Mouse (Mus musculus) CH12.LX (cell line): ENCODE results near the gene Otoa. TPM values are rescaled to one million over a fixed set of nuclear protein-coding genes. Genes with fewer than 3 reads are reported as not detected.

Experiments used
- DNase-seq: peaks from one replicate; pipeline ENCODE4 v3.0.0-alpha.2; 2013; ENCODE audit errors: extremely low read depth
- H3K27ac ChIP-seq: 2 replicates; pipeline ENCODE4 v1.5.1; 2012; ENCODE audit warnings: low read depth, mild to moderate bottlenecking, control low read depth, moderate library complexity; ENCODE audit not compliant: insufficient read depth
- H3K27me3 ChIP-seq: replicated peaks from 2 replicates; pipeline ENCODE3; 2012; ENCODE audit warnings: inconsistent platforms
- H3K36me3 ChIP-seq, 2 experiments: replicated peaks in 1 of 2; 2 replicates each; pipeline versions ENCODE3 to v1.6.1; 2012; ENCODE audit warnings: inconsistent platforms in 1 of 2, low read length in 1 of 2, mild to moderate bottlenecking in 1 of 2, mixed read lengths in 1 of 2, moderate library complexity in 1 of 2; ENCODE audit not compliant: control insufficient read depth in 1 of 2, insufficient read depth in 1 of 2
- H3K4me1 ChIP-seq, 2 experiments: 2 replicates each; pipeline ENCODE4 v1.6.1; 2012; ENCODE audit warnings: inconsistent platforms in 1 of 2, moderate library complexity in 1 of 2; ENCODE audit not compliant: insufficient read depth in 2 of 2, control insufficient read depth in 1 of 2
- H3K4me2 ChIP-seq: 2 replicates; pipeline ENCODE4 v1.6.1; 2012; ENCODE audit warnings: low read depth, mild to moderate bottlenecking, control low read depth; ENCODE audit not compliant: poor library complexity, insufficient read depth, severe bottlenecking
- H3K4me3 ChIP-seq, 3 experiments: fragments of 150-350 bp in 1 of 3; sonication (generic) in 1 of 3; replicated peaks in 1 of 3; 2 replicates each; pipeline versions ENCODE3 to v1.5.1; 2011 to 2012; ENCODE audit warnings: low read depth in 2 of 3, low read length in 2 of 3, mild to moderate bottlenecking in 2 of 3, moderate library complexity in 2 of 3, control low read depth in 1 of 3, improper control_type of control experiment in 1 of 3, inconsistent platforms in 1 of 3, mixed read lengths in 1 of 3; ENCODE audit not compliant: poor library complexity in 1 of 3
- H3K79me2 ChIP-seq: replicated peaks from 2 replicates; pipeline ENCODE4 v1.6.1; 2012; ENCODE audit warnings: mild to moderate bottlenecking, moderate library complexity; ENCODE audit not compliant: control insufficient read depth, poor library complexity, insufficient read depth, severe bottlenecking; ENCODE audit errors: extremely low read depth
- H3K9ac ChIP-seq: 2 replicates; pipeline ENCODE4 v1.6.1; 2012; ENCODE audit warnings: low read depth, mild to moderate bottlenecking, control low read depth, moderate library complexity; ENCODE audit not compliant: insufficient read depth
- H3K9me3 ChIP-seq: replicated peaks from 2 replicates; pipeline ENCODE3; 2012; ENCODE audit warnings: low read length, inconsistent platforms, mixed read lengths
- BHLHE40 ChIP-seq: IDR thresholded peaks from 2 replicates; pipeline ENCODE4 v1.6.1; 2011; ENCODE audit warnings: mild to moderate bottlenecking, low read depth, low read length, improper control_type of control experiment
- E2F4 ChIP-seq: IDR thresholded peaks from 2 replicates; pipeline ENCODE4 v1.6.1; 2011; ENCODE audit warnings: low read depth, low read length, improper control_type of control experiment; ENCODE audit not compliant: insufficient replicate concordance
- ELF1 ChIP-seq: IDR thresholded peaks from 2 replicates; pipeline ENCODE4 v1.6.1; 2014; ENCODE audit warnings: low read depth, mild to moderate bottlenecking, inconsistent platforms, low read length, improper control_type of control experiment
- GABPA ChIP-seq: IDR thresholded peaks from 2 replicates; pipeline ENCODE4 v1.6.1; 2012; ENCODE audit warnings: low read depth, low read length, improper control_type of control experiment, inconsistent platforms; ENCODE audit not compliant: insufficient replicate concordance
- IRF4 ChIP-seq: IDR thresholded peaks from 2 replicates; pipeline ENCODE4 v1.6.1; 2014; ENCODE audit warnings: low read depth, mild to moderate bottlenecking, inconsistent platforms, low read length, improper control_type of control experiment
- JUN ChIP-seq: IDR thresholded peaks from 2 replicates; pipeline ENCODE4 v1.6.1; 2011; ENCODE audit warnings: low read depth, mild to moderate bottlenecking, low read length, improper control_type of control experiment, moderate library complexity; ENCODE audit not compliant: insufficient read depth
- JUND ChIP-seq: conservative IDR thresholded peaks from 2 replicates; pipeline ENCODE4 v1.6.1; 2011; ENCODE audit warnings: low read depth, low read length, improper control_type of control experiment
- KAT2A ChIP-seq: IDR thresholded peaks from 2 replicates; pipeline ENCODE4 v1.6.1; 2012; ENCODE audit warnings: low read length, improper control_type of control experiment, inconsistent platforms; ENCODE audit not compliant: insufficient replicate concordance
- MAFK ChIP-seq: IDR thresholded peaks from 2 replicates; pipeline ENCODE4 v1.6.1; 2011; ENCODE audit warnings: low read length, improper control_type of control experiment; ENCODE audit not compliant: insufficient replicate concordance
- MAZ ChIP-seq: IDR thresholded peaks from 2 replicates; pipeline ENCODE4 v1.6.1; 2012; ENCODE audit warnings: low read depth, mild to moderate bottlenecking, inconsistent platforms, low read length, improper control_type of control experiment, moderate library complexity
- MEF2A ChIP-seq: IDR thresholded peaks from 2 replicates; pipeline ENCODE4 v1.6.1; 2014; ENCODE audit warnings: low read depth, mild to moderate bottlenecking, inconsistent platforms, low read length, improper control_type of control experiment, borderline replicate concordance
- MYC ChIP-seq: IDR thresholded peaks from 2 replicates; pipeline ENCODE4 v1.6.1; 2011; ENCODE audit warnings: low read depth, mild to moderate bottlenecking, improper control_type of control experiment, low read length
- NELFE ChIP-seq: IDR thresholded peaks from 2 replicates; pipeline ENCODE4 v1.6.1; 2011; ENCODE audit warnings: low read depth, low read length, improper control_type of control experiment
- NRF1 ChIP-seq: IDR thresholded peaks from 2 replicates; pipeline ENCODE4 v1.6.1; 2014; ENCODE audit warnings: low read depth, mild to moderate bottlenecking, inconsistent platforms, low read length, improper control_type of control experiment, moderate library complexity
- PAX5 ChIP-seq: IDR thresholded peaks from 2 replicates; pipeline ENCODE4 v1.6.1; 2012; ENCODE audit warnings: low read length, inconsistent platforms, mixed read lengths
- POLR2AphosphoS2 ChIP-seq: IDR thresholded peaks from 2 replicates; pipeline ENCODE4 v1.6.1; 2011; ENCODE audit warnings: low read depth, low read length, improper control_type of control experiment
- RAD21 ChIP-seq: IDR thresholded peaks from 2 replicates; pipeline ENCODE4 v1.6.1; 2011; ENCODE audit warnings: low read depth, mild to moderate bottlenecking, low read length, improper control_type of control experiment, moderate library complexity
- RCOR1 ChIP-seq: conservative IDR thresholded peaks from 2 replicates; pipeline ENCODE4 v1.6.1; 2012; ENCODE audit warnings: low read depth, mild to moderate bottlenecking, inconsistent platforms, low read length, improper control_type of control experiment
- SIN3A ChIP-seq: IDR thresholded peaks from 2 replicates; pipeline ENCODE4 v1.6.1; 2012; ENCODE audit warnings: low read length, improper control_type of control experiment, inconsistent platforms
- SMC3 ChIP-seq: IDR thresholded peaks from 2 replicates; pipeline ENCODE4 v1.6.1; 2011; ENCODE audit warnings: low read depth, low read length, improper control_type of control experiment
- TBP ChIP-seq: conservative IDR thresholded peaks from 2 replicates; pipeline ENCODE4 v1.6.1; 2011; ENCODE audit warnings: low read depth, low read length, improper control_type of control experiment
- TCF12 ChIP-seq: IDR thresholded peaks from 2 replicates; pipeline ENCODE4 v1.6.1; 2014; ENCODE audit warnings: low read depth, mild to moderate bottlenecking, inconsistent platforms, low read length, improper control_type of control experiment
- UBTF ChIP-seq: IDR thresholded peaks from 2 replicates; pipeline ENCODE4 v1.6.1; 2012; ENCODE audit warnings: low read depth, mild to moderate bottlenecking, inconsistent platforms, low read length, improper control_type of control experiment, moderate library complexity
- USF1 ChIP-seq: IDR thresholded peaks from 2 replicates; pipeline ENCODE4 v1.6.1; 2014; ENCODE audit warnings: low read depth, mild to moderate bottlenecking, inconsistent platforms, low read length, improper control_type of control experiment
- USF2 ChIP-seq: conservative IDR thresholded peaks from 2 replicates; pipeline ENCODE4 v1.6.1; 2011; ENCODE audit warnings: low read depth, low read length, improper control_type of control experiment
- dilution Hi-C: fragments of 300-500 bp; cut with MboI; formaldehyde crosslinking; loops from 2 replicates; pipeline ENCODE4 v1.14.3; 2020; ENCODE audit warnings: low sequenced_read_pairs; ENCODE audit not compliant: extremely low pct_unique_long_range_greater_than_20kb, extremely low pct_ligation_motif_present
- in situ Hi-C: fragments of 300-500 bp; cut with MboI; formaldehyde crosslinking; loops from 3 replicates; pipeline ENCODE4 v1.14.3; 2019; ENCODE audit warnings: low sequenced_read_pairs, low pct_ligation_motif_present, low pct_unique_long_range_greater_than_20kb, mixed read lengths
- polyA plus RNA-seq: library from polyadenylated mRNA; unstranded; fragments of >175 nt; gene quantifications from 2 replicates; pipeline ENCODE4 v1.2.1, GENCODE M21; 2012; ENCODE audit warnings: low read depth; ENCODE audit not compliant: insufficient read length
- total RNA-seq, 2 experiments: library from RNA; depleted of rRNA; stranded (reverse); fragments of 300-350 nt in 1 of 2; fragments of >200 nt in 1 of 2; gene quantifications; 2 replicates each; pipeline ENCODE4 v1.2.3; 2012 to 2014

Gene Otoa
- total and polyA plus RNA-seq, 3 experiments: 0.08 TPM; not detected in 2

DNA sequence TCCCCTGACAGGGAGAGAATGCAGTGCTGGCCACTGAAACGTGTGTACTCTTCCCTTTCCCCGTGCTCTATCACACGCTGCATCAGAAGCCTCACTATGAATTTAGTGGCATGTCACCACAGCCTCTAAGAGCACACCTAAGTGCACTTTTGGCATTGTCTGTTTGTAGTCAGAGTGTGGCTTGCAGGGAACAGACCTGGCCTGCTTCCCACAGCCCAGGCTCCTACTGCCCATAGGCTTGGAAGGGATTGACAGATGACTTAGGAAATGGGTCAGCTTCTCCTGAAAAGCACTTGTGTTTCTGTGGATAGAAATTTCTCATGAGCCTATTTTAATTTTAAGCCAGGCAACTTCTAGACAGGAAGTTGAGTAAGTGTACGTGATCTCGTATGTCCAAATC lies 6.0 kb upstream of the Otoa start:
- Histone ChIP-seq H3K4me1 (peaks cover 6 to 21% of the 10 kb centered on the region in 2 experiments), H3K79me2 (no peaks in the 10 kb centered on the region), H3K27me3 (no peaks in the 10 kb centered on the region), H3K27ac (no peak overlapping the region), H3K9me3 (no peaks in the 10 kb centered on the region), H3K4me3 (no peak overlapping the region), H3K9ac (no peak overlapping the region), H3K36me3 (peaks cover 31 to 67% of the 10 kb centered on the region in 2 experiments), H3K4me2 (no peak overlapping the region)
- DNase-seq: no peak
- no peak for TF ChIP-seq E2F4
- TF ChIP-seq SMC3: no peak
- no peak for TF ChIP-seq MEF2A
- TF ChIP-seq PAX5: no peak
- TF ChIP-seq IRF4: no peak
- no peak for TF ChIP-seq KAT2A
- no peak for TF ChIP-seq MAZ
- TF ChIP-seq MAFK: no peak
- TF ChIP-seq RCOR1: no peak
- no peak for TF ChIP-seq SIN3A
- TF ChIP-seq USF2: no peak
- TF ChIP-seq RAD21: no peak
- dilution Hi-C loops: no loop called here
- in situ Hi-C loops: no loop called here

DNA sequence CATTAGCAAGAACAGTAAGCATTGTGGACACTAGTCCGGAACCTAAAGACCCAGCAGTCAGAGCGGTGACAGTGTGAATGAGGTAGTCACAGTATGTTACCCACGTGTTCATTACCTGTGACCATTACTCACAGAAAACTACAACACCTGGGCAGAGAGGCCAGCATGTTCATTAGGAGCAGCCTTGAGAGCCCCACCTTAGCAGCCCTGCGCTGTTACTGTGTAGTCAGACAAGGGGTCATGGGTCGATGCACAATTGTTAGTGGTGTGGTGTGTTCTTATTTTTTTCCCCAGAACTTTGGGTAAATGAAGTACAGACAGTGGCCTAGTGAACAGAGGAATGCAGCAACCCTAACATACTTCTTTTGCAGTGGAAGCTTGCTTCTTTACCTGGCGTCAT lies 4.1 kb upstream of the Otoa start:
- dilution Hi-C loops (no loop called here), in situ Hi-C loops (no loop called here)
- no peaks in the 10 kb centered on the region for H3K27me3 ChIP-seq
- DNase-seq: no peak
- TF ChIP-seq NRF1 (no peak), ELF1 (no peak), NELFE (no peak), MEF2A (no peak), SMC3 (no peak), SIN3A (no peak), JUND (no peak), MAFK (no peak), TBP (no peak), POLR2AphosphoS2 (no peak), GABPA (no peak), MYC (no peak), UBTF (no peak), RAD21 (no peak), TCF12 (no peak), BHLHE40 (no peak), USF2 (no peak), USF1 (no peak), JUN (no peak)
- H3K79me2 ChIP-seq: no peaks in the 10 kb centered on the region
- peaks cover 25 to 53% of the 10 kb centered on the region in 2 experiments for H3K36me3 ChIP-seq
- H3K9me3 ChIP-seq: no peaks in the 10 kb centered on the region
- no peak overlapping the region for H3K27ac ChIP-seq
- no peak overlapping the region for H3K4me2 ChIP-seq
- no peak overlapping the region for H3K4me3 ChIP-seq
- peaks cover 0 to 2% of the 10 kb centered on the region in 2 experiments; a peak in 2 of 4 replicates for H3K4me1 ChIP-seq
- no peak overlapping the region for H3K9ac ChIP-seq
